Mouse (Mus musculus): ENCODE data around the gene Cycs.
"Not testable (repeated sequence)": the region's sequence is repeated elsewhere in the genome, so short reads cannot be mapped to it uniquely, and the experiment has no call there.

Gene Cycs

DNA sequence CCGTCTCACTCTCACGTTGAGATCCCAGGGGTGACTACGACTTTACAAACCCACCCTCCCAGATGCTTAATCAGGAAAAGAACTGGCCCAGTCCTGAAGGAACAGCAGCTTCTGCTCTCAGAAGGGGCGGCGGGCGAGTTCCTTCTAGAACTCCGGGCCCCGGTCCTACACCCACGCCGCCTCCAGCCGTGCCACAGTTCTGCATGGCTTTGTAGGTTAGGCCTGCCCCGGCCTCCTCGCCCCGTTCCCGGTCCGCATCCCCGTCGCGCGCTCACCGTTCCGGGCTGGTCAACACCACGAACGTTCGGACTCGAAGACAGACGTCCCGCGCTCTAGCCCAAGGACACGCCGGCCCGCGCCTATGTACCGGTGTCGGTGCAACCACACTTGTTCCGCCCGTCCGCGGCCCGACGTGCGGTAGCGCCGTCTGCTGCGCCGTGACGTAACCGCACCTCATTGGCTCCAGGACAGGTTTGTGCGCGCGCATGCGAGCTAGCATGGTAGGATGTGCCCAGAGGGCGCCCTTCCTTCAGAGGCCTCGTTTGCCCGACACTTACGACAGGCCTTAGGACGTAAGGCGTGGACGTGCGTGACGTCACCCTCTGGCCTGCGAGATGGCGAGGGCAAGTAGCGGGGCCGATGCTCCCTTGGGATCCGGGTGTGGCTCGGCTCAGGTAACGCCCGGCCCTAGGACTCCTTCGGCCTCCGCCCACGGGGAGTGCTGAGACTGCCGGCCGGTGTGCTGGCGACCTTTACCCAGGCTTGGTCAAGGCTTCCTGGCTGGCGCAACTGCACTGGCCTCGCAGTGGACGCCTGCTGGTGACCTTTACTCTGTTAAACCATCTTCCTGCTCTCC is at the start of gene Cycs:
Gene Cycs (minus strand): TSS at position 398 of the 856 bp plus-strand sequence.
- DNase-seq (ENCODE audit: low spot score in 2 of 2) = peak; percentile 99

DNA sequence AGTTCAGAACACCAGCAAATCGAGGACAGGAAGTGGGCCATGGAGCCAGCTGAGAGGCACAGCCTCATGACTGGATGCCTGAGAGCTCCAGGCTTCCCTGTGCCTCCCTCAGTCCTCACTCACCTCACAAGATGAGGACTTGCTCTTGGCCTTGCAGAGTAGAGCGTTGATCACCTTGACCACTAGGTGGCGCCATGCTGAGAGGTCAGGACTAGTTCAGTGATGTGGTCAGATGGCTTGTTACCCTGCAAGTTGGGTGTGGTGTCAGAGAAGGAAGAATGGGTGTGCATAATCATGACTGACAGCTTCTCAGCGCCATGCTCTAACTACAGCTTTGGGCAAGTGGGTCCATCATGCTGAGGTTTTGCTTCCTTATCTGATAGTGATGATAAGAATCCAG is 35.3 kb upstream of the Cycs start:
- DNase-seq (ENCODE audit: low spot score in 2 of 2) = peak; percentile 26 to 43

DNA sequence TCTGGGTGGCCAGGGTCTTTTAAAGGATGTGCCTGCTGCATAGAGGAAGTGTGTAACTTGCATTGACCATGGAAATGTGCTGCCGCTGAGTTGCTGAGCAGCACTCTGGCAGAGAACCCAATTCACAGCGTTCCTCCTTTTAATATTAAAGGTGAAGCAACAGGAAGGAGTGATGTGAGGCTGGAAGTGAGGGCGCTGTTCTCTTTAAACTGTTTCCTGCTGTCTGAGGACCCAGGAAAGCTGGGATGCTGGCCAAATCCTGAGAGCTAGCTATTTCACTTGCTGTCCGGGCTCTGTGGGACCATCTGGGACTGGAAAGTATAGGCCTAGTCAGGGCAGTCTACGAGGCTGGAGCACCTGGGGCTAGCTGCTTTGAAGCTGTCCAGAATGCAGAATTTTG is 32.2 kb upstream of the Cycs start:
- no peak for DNase-seq (ENCODE audit: low spot score in 2 of 2)

DNA sequence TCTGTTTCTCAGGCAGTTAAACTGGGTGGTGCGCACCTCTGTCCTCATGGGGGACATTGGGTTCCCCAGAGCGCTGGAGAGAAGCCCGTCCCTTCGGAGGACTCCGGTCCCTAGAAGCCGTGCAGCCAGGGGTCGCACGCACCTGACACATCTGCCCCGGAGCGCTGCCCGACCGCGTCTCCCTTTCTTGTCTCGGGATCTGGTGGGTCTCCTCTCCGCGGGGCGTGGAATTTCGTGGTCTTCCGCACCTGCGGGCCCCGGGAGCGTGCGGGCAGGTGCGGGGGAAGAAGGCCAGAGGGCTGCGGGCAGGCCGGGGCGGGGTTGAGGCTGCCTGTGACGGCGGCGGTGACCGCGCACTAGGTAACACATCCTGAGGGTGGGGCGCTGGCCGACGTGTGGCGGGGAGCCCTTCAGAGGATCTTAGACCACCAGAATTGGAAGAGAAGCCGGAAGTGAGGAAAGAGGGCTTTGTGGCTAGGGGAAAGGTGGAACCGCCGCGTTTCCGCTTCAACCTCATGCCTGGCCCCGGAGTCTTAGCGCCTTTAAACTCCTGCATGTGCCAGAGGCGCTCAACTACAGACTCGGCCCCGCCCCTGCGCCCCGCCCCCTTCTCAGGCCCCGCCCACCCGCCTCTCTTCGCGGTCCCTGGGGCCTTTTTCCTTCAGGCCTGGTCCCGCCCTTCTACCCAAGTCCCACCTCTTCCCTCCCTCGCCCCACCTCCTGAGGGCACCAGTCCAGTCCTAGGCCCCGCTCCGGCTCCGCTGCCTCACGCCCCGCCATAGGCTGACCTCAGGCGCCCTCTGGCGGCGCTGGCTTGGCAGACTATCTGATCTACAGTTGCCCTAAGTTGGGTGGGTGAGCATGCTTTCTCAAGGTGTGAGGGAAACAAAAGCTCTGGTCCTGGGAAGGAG is 30.2 kb upstream of the Cycs start, which contains the start of gene 4921507P07Rik:
Gene 4921507P07Rik (minus strand): TSS at position 332 of the 911 bp plus-strand sequence.
- DNase-seq (ENCODE audit: low spot score in 2 of 2) = peak; percentile 95 to 96

DNA sequence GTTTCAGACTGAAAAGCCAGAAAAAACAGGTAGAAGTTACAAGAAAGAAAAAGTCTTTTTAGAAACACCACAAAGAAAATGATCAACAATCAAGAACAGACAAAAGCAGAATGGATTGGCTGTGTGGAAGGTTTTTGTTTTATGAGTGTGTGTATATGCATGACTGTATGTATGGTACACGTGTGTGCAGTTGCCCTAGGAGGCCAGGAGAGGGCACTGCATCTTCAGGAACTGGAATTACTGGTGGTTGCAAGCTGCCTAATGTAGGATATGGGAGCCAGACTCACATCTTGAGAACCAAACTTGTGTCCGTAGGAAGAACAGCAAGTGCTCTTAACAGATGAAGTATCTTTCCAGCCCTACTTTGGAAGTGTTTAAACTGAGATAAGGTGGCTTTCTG is 28.0 kb upstream of the Cycs start:
- DNase-seq (ENCODE audit: low spot score in 2 of 2) = no peak

DNA sequence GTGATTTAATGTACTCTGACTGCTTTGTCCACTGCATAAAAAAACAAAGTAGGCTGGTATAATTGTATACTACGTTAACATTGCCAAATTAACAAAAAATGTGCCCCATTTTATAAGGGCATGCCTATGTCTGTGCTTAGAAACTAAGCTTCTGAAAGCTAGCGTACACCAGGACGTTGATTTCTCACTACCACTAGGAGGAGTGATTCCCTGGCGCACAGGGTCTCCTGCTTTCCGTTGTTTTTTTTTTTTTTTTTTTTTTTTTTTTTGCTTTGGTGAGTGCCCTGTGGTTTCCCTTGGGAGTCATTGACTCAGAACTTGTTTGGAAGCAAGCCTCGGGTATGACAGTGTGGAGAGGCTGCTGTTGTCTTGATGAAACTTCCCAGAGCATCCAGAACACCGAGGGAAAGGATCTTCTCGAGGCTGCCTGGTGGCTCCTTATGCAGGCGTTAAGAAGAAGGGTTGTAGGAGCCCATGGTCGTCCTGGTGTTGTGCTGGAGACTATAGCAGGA is 27.1 kb upstream of the Cycs start:
- DNase-seq (ENCODE audit: low spot score in 2 of 2) = no peak

DNA sequence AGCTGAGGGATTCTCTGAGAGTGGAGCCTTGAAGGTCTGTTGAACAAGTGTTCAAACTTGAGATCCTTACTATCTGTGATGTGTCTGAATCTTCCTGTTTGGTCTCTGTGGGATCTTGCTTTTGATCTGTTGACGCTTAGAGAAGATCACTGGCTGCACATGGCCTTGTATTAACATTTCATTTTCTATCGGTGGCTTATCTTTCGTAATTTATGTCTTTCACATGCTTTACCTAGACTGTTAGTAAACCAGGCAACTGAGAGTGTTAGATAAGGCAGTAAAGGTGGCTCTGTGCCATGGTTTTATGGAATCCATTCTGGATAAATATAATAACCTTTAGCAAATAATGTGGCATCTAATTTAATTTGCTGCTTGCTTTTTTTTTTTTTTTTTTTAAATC is 23.9 kb upstream of the Cycs start:
- DNase-seq (ENCODE audit: low spot score in 2 of 2) = no peak

DNA sequence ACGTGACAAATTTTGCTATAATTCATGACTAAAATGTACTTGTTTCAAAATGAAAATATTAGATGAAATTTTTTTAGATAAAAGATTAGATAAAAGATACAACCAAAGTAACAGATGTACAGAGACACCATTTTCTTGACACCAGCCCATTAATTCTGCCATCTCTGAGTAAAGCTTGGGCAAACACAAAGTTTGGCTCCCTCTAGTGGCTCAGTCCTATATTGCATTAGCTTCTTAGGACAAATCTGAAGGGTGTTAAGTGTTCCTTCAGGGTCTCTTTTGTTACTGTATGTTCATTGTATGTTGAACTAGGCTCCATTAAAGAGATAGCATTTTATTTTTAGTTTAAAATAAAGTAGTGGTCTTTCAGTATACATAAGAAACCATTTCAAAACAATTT is 21.9 kb upstream of the Cycs start:
- peak; percentile 45 to 56 for DNase-seq (ENCODE audit: low spot score in 2 of 2)

DNA sequence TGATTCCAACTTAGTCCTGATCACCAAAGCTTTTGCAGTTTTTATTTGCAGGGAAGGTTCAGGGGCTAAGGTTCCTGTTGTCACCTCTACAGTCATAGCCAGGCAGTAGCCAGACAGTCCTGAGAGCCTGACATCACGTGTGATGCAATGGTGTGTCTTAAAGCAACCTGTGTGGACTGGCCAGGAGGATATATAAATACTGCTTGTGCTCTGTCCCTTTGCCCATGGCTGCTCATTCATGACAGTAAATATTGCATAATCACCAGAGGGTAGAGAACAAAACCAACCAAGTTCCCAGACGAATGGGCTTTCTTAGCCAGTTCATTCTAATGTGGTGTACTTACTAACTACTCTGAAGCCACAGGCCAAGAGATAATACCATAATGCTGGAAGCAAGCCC is 21.1 kb upstream of the Cycs start:
- no peak for DNase-seq (ENCODE audit: low spot score in 2 of 2)

DNA sequence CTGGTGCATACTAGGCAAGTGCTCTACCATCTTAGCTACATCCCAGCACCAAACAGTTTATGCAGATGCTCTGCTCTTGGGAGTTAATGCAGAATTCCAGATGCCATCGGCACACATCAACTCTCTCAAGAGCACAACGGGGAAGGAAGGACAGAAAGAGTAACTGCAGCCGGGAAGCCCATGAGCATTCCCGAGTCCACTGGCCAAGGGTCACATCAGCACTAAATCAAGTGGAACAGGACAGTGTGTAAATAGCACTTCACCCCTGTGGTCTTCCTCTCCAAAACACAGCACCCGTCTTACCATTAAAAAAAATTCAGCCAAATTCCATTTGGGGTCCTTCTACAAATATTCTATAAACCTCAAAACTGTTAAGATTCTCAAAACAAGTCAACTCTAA is 20.0 kb upstream of the Cycs start:
- no peak for DNase-seq (ENCODE audit: low spot score in 2 of 2)

DNA sequence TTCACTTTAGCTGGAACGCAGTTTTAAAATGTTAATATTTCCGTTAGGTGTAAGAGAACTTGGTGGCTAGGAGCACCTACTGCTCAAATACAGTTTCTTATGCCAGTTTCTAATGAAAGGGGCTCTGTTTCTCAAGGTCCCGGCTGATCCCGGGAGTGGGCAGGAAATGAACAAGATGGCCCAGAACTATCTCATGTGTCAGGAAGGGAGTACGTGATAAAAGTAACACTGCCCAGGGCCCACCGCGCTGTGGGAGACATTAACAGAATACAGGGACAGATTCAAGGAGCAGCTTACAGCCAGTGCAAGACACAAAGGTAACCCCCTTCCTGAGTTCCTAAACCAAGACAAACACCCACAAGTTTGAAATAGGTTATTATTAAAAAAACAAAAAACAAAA is 19.4 kb upstream of the Cycs start:
- DNase-seq (ENCODE audit: low spot score in 2 of 2) = no peak

DNA sequence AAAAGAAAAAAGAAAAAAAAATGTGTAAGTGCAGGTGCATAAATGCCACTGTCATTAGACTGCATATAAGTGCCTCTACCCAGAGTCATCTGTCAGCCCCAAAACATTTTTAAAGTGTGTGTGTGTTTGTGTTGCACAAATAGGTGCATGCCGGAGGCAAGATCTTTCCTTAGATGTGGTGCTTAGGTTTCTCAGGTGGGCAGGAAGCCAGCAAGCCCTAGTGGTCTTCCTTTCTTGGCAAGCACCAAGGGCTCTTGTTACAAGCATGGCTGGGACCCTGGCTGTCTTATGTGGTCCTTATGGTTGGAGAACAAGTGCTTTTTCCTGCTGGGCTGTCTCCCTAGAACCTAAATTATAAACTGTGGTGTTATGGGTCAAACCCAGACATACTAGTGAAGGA is 5.3 kb upstream of the Cycs start:
- DNase-seq (ENCODE audit: low spot score in 2 of 2) = no peak

DNA sequence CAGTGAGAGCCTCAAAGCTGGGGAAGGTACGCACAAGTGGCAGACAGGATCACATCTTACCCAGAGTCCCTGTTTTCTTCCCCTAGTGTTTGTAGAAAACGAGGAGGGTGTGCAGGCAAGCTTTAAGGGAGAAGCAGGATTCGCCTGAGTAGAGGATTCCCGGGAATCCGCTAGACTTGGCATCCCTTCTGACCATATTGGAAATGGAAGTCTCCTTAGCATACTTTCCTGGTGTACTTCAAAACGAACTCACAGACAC is 588 bp upstream of the Cycs start:
- no peak for DNase-seq (ENCODE audit: low spot score in 2 of 2)

DNA sequence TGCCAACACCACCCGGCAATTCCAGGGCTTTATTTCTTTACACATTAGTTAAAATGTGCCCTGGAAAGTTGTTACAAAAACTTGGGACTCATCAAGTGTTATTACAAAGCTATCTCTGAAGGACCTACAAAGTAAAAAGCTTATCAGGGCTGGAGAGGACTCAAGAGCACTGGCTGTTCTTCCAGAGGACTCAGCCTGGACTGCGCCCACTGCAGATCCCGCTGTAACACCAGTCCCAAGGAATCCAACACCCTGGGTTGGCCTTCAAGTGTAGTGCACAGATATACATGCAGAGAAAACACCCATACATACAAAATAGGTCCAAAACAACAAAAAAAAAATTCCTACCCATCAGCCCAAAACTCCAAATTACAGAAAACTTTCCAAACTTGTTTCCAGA is 2.7 kb downstream of the Cycs start:
- no peak for DNase-seq (ENCODE audit: low spot score in 2 of 2)

DNA sequence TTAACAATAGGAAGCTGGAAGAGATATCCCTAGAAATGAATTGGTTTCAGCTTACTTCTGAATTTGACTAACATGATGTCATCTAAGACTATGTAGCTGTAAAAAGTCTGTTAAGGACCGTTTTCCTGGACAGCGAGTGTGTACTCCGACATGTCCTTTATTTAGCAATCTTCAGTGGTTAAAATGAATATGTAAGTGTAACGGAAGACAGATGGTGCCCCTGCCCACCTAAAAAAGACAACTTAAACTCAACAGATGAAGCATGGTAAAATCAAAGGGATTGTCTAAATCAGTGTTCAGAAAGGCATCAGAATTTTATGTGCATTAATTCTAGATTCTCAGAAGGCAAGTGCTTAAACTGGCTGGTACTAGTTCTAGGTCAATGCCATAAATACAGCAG is 3.9 kb downstream of the Cycs start:
- no peak for DNase-seq (ENCODE audit: low spot score in 2 of 2)

DNA sequence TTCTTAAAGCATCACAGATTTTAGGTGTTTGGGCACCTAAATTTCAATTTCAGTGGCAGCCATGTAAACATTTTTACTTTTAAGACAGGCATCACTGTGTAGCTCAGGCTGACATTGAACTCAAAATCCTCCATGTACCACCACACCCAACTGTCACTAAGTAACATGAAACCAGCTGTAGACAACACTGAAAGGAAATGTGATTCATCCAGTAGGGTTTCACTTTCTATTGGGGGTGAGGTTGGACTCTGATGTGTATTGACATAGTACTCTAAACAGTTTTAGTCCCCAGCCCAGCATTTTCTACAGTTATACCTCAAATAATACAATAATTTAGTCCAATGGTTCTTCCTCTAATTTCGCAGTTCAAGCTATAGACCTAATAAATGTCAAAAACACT is 5.6 kb downstream of the Cycs start:
- no peak for DNase-seq (ENCODE audit: low spot score in 2 of 2)

DNA sequence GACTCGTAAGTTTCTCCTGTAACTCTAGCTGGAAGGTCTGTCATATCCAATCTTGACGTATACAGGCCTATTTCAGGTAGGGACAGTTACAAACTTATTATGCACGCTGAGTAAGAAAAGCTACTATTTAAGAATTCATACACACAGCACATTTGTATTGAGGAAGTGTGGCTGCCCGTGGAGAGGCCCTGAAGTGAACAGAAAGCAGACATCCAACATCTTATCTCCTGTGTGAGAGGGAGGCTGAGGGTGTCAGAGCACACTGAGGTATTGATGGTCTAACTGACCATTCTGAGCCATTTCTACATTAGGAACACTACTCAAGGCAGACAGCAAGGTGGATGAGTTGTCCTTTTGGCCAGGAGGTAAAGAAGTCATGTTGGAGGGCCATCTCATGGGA is 7.5 kb downstream of the Cycs start:
- no peak for DNase-seq (ENCODE audit: low spot score in 2 of 2)

DNA sequence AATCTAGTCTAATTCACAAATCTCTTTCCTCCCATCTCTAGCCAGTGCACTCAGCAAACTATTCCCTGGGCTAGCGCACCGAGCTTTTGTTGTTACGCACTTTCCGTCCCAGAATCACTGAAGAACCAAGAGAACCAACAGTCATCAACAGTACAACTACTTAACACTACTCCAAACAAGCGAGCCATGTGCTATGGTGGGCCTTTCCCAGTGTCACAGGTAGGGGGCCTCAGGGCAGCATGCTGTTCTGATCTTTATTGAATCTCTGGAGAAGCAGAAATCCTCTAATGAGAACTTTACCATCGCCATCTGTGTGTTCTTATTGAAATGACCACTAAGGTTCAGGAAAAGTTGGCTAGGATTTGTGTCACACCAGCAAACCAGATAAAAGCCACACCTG is 8.8 kb downstream of the Cycs start:
- DNase-seq (ENCODE audit: low spot score in 2 of 2) = no peak

DNA sequence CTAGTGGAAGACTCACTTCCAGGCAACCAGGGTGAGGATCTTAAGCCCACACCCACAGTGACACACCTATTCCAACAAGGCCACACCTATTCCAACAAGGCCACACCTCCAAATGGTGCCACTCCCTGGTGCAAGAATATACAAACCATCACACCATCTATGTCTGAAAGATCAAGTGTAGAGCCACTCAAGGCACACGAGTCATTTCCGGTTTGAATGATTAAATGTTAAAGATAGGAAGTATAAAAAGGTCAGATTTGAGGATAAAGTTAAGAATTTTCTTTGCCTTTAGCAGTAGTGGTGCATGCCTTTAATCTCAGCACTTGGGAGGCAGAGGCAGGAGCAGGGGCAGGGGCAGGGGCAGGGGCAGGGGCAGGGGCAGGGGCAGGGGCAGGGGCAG is 12.1 kb downstream of the Cycs start:
- not testable (repeated sequence) for DNase-seq (ENCODE audit: low spot score in 2 of 2)

DNA sequence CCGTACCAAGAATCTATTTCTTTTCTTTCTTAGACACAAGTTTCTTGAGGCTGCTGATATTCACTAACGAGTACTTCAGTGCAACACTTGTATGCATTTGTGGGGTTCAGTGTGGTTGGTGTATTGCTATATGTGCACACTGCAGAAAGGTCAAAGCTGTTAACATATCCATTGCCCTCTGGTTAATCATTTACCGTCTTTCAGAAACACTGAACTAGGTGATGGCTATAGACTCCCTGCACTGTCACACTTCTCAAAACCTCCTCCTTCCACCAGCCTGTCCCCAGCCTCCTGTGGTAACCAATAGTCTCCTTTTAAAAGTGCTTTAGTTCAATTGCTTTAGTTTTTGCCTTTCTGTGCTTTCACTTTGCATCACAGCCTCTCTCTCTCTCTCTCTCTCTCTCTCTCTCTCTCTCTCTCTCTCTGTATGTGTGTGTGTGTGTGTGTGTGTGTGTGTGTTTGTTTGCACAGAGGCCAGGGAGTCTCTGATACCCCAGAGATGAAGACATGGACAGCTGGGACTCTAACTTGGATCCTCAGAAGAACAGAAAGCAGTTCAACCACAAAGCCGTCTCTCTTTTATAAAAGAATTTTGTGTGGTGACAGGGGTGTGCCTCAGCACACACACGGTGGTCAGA is 13.3 kb downstream of the Cycs start:
- DNase-seq (ENCODE audit: low spot score in 2 of 2) = no peak

DNA sequence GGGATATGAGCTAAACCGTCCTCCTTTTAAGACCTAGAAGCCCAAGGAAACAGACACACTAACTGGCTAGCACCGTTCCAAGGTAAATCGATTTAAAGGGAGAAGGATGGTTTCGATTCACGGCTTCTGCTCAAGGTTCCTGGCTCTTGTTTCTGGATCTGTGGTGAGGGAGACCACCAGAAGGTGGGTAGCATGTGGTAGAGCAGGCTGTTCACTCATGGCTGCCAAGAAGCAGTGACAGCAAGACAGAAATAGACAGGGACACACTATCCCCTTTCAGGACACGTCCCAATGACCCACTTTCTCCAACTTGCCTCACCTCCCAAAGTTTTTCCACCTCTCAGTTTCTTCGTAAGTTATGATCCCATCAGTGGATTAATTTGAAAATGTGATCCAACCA is 16.5 kb downstream of the Cycs start:
- no peak for DNase-seq (ENCODE audit: low spot score in 2 of 2)

DNA sequence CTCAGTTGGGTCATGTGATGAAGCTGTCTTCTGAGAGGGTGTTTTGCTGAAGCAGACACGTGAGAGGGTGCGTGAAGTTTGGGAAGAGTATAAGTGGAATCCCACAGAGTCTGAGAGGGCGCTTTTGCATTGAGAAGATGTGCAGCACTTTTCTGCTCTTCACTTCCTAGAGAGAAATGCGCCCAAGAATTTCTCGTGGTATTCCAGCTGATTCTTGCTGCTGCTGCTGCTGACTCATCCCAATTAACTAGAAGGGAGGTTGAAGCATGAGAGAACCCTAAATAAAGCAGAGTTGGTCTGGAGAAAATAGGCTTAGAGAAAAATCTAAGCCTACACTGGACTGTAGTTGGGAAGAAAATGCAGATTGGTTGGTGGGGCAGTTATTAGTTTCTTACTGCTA is 17.3 kb downstream of the Cycs start:
- no peak for DNase-seq (ENCODE audit: low spot score in 2 of 2)

Measured in spleen, postnatal 36 days (tissue).